Mouse (Mus musculus): ENCODE measurements around the gene Fam171a2. TPM values are rescaled to one million over a fixed set of nuclear protein-coding genes. Genes with fewer than 3 reads are reported as not detected.
"Not testable (repeated sequence)": the region's sequence is repeated elsewhere in the genome, so short reads cannot be mapped to it uniquely, and the experiment has no call there.

Gene Fam171a2
- polyA plus RNA-seq, 1 experiment: 6.9 TPM

DNA sequence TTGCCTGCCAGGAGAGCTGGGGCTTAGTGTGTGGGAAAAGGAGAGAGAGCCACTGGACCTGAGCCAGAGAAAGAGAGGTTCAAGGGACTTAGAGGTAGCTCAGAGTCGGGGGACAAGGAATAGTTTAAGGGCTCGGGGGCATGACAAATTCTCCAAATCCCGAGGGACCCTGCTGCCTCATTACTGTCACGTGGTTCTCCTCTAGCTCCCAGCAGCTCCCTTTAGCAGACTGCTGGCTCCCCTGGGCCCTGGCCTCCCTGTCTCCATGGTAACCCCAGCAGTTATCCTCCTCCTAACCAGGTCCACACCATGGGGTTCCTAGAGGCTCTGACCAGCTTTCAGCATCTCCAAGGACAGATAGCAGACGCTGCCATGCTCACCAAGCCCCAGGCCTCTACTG, 52.2 kb downstream of the Fam171a2 start:
- no peak for DNase-seq (ENCODE audit: low spot score)

DNA sequence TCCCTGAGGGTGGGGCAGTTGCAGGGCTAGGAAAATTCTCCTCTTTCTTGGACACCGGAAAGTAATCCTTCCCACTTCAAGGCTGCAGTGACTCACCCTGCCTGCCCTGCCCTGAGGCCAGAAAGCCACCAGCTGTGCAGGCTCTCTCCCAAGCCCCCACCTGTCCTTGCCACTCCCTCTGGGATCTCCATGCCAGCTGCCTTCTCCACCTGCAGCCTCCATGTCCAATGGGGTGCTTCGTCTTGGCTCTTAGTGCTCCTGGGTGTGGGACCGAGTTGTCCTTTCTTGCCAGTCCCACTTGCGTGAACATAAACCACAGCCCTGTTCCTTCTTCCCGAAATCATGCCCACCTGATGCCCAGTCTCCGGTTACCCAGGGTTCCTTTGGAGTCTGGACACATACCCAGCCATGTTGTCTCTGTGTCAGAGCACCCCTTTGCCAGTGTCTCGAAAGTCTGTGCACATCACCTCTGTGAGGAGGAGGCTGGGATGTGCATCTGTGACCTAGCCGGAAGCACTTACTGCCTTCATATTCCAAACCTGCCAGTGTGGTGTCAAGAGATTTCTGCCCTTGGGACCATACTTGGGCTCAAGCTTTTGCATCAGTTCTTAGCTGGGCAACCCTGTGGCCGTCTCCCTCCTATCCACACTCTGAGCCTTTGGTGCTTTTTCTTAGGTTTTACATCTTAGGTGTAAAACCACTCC, 52.9 kb downstream of the Fam171a2 start:
- no peak for DNase-seq (ENCODE audit: low spot score)

DNA sequence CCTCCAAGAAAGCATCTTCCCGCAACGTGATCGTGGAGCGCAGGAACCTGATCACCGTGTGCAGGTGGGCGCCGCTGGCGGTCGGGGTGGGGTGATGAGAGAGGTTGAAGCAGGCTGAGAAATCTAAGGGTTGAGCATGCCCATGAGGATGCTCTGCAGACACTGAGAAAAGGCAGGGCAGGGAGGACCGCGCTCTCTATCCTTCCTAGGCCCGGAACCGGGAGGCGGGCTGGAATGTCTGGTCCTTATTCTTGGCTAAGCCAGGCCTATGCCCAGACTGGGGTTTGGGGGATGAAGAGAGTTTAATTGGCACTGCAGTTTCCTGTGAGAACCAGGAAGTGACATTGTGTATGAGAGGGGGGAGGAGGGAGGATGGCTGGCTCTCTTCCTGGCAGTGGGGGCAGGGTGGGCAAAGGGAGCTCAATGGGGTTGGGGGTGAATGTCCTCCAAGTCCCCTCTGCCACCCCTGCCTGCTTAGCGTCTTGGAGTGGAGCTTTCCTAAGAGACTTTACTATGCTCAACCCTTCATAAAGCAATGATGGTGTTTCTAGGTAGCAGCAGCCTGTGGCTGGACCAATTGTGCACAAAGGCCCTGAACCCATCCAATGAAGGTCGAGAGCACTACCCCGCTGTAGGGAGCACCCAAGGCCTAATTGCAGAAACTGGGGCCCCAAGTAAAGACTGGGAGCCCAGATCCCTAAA, 53.6 kb downstream of the Fam171a2 start:
- DNase-seq (ENCODE audit: low spot score): no peak

DNA sequence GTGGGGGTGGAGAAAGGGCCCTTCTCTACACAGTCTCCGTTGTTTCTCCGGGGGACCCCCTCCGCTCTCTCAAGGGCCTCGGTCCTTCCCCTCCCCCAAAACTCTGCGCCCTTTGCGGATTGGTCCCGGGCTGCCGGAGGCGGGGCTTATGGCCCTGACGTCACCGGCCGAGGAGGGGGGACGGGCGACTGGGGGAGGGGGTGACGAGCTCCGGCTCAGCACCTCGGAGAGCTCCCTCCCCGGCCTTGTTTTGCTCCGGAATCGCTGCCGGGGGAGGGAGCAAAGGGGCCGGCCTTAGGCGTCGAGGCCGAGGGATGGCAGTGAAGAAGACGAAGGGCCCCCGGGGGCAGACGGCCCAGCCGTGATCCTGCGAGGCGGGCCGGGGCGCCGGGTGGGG, 54.2 kb downstream of the Fam171a2 start, which contains the start of gene Rundc3a:
Gene Rundc3a, plus strand, starts transcription at position 166 of the 397 bp plus-strand sequence.
- no peak for DNase-seq (ENCODE audit: low spot score)

DNA sequence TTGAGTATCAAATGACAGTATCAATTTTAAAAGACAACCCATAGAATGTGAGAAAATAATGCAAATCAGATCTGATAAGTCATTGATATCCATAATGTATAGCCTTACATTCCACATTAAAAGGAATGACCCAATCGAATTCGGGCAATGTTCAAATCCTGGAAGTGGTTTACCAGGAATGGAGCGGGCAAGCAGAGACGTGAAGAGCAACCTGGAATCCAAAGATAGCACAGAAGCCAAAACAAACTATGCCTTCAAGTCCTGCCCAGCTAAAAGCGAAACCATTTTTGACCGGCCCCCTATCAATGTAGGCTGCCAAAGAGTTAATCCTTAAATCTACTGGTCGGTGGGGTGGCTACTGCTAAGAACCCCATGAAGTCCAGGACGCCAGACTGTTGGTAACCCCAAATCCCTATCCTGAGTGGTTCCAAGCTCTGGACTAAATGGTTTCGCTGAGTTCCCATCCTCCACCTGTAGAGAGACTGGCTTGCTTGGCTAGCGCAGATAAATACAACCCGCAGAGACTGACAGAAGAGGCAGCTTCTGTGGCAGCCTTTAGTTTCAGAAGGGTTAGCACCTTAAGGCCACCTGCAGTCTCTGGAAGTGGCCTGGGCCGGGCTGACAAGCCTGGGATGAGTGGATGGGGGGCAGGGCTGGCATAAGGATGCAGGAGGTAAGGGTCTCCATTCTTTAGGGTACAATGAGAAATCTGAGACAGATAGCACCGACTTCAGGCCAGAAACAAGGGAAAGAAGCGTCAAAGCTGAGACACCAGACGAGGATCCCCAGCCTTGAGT, 54.8 kb downstream of the Fam171a2 start:
- no peak for DNase-seq (ENCODE audit: low spot score)

DNA sequence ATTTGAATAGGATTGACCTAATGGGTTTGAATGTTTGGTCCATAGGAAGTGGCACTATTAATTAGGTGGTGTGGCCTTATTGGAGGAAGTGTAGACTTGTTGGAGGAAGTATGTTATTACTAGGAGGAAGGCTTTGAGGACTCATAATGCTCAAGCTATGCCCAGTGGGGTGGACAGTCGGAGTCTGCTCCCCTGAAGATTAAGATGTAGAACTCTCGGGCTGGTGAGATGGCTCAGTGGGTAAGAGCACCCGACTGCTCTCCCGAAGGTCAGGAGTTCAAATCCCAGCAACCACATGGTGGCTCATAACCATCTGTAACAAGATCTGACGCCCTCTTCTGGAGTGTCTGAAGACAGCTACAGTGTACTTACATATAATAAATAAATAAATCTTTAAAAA, 58.0 kb downstream of the Fam171a2 start:
- not testable (repeated sequence) for DNase-seq (ENCODE audit: low spot score)

Other genes with a start within 250 kb of the Fam171a2 start
- gene Hdac5, start 217.5 kb downstream of the Fam171a2 start, polyA plus RNA-seq (2012; rRNA removed): 58.1 and 75.4 TPM in 2 replicates
- 0.41 TPM in 2 replicates for gene BC030867, start 198.8 kb downstream of the Fam171a2 start, polyA plus RNA-seq (2012; rRNA removed)
- gene Asb16, start 178.9 kb downstream of the Fam171a2 start, polyA plus RNA-seq (2012; rRNA removed): 0.63 and 0.65 TPM in 2 replicates
- gene Tmub2, start 162.8 kb downstream of the Fam171a2 start, polyA plus RNA-seq (2012; rRNA removed): 50.8 and 57.6 TPM in 2 replicates
- 36.5 and 38.6 TPM in 2 replicates for gene Atxn7l3, start 151.1 kb downstream of the Fam171a2 start, polyA plus RNA-seq (2012; rRNA removed)
- 45.7 and 61.5 TPM in 2 replicates for gene Ubtf, start 127.9 kb downstream of the Fam171a2 start, polyA plus RNA-seq (2012; rRNA removed)
- 0.01 TPM in 1 of 2 replicates, not detected in the other for gene Slc4a1, start 81.5 kb downstream of the Fam171a2 start, polyA plus RNA-seq (2012; rRNA removed)
- 1.4 and 2.9 TPM in 2 replicates for gene Rundc3a, start 54.3 kb downstream of the Fam171a2 start, polyA plus RNA-seq (2012; rRNA removed)
- 80.3 and 88.2 TPM in 2 replicates for gene Slc25a39, start 39.7 kb downstream of the Fam171a2 start, polyA plus RNA-seq (2012; rRNA removed)
- 190 and 251 TPM in 2 replicates for gene Grn, start 17.4 kb downstream of the Fam171a2 start, polyA plus RNA-seq (2012; rRNA removed)
- gene Itga2b, start 22.4 kb upstream of the Fam171a2 start, polyA plus RNA-seq (2012; rRNA removed): 5.7 and 7.2 TPM in 2 replicates
- 17.5 and 23.9 TPM in 2 replicates for gene Gpatch8, start 108.7 kb upstream of the Fam171a2 start, polyA plus RNA-seq (2012; rRNA removed)
- 53.0 and 56.5 TPM in 2 replicates for gene Gm11627, start 131.8 kb upstream of the Fam171a2 start, polyA plus RNA-seq (2012; rRNA removed)
- 53.7 and 54.9 TPM in 2 replicates for gene Fzd2, start 156.7 kb upstream of the Fam171a2 start, polyA plus RNA-seq (2012; rRNA removed)
- gene Meioc, start 216.0 kb upstream of the Fam171a2 start, polyA plus RNA-seq (2012; rRNA removed): 0.04 and 0.09 TPM in 2 replicates